Mouse (Mus musculus) hindbrain, postnatal 0 days (tissue): Measurements from ENCODE around the gene Tmem129. TPM values are rescaled to one million over a fixed set of nuclear protein-coding genes. Genes with fewer than 3 reads are reported as not detected.

Source experiments
- ATAC-seq: fragments of 200-750 bp; cut with Nextera tagmentation; 2 replicates; pipeline ENCODE4 v1.8.0; 2017; ENCODE audit warnings: mild to moderate bottlenecking, moderate TSS enrichment, moderate library complexity
- DNase-seq: peaks from one replicate; pipeline ENCODE4 v3.0.0-alpha.2; 2015; ENCODE audit warnings: low spot score
- H3K27ac ChIP-seq: fragments of 300-500 bp; sonication (generic); 2 replicates; pipeline ENCODE4 v1.5.1; 2014; ENCODE audit warnings: mild to moderate bottlenecking
- H3K27me3 ChIP-seq: fragments of 300-500 bp; sonication (generic); 2 replicates; pipeline ENCODE4 v1.6.1; 2014; ENCODE audit warnings: low read length, mixed read lengths; ENCODE audit not compliant: insufficient read depth
- H3K36me3 ChIP-seq: fragments of 300-500 bp; sonication (generic); 2 replicates; pipeline ENCODE4 v1.6.1; 2014; ENCODE audit warnings: low read length, mixed read lengths; ENCODE audit not compliant: insufficient read depth
- H3K4me1 ChIP-seq: fragments of 300-500 bp; sonication (generic); 2 replicates; pipeline ENCODE4 v1.6.1; 2014; ENCODE audit warnings: antibody characterized with exemption, low read length, mixed read lengths; ENCODE audit not compliant: insufficient read depth
- H3K4me2 ChIP-seq: fragments of 300-500 bp; sonication (generic); 2 replicates; pipeline ENCODE4 v1.6.1; 2014; ENCODE audit warnings: low read depth, mild to moderate bottlenecking, low read length, moderate library complexity, mixed read lengths
- H3K4me3 ChIP-seq: fragments of 300-500 bp; sonication (generic); 2 replicates; pipeline ENCODE4 v1.5.1; 2014; ENCODE audit warnings: low read length
- H3K9ac ChIP-seq: fragments of 300-500 bp; sonication (generic); replicated peaks from 2 replicates; pipeline ENCODE4 v1.6.1; 2014; ENCODE audit warnings: mild to moderate bottlenecking, low read length, moderate library complexity, mixed read lengths
- H3K9me3 ChIP-seq: fragments of 300-500 bp; sonication (generic); 2 replicates; pipeline ENCODE4 v1.6.1; 2016; ENCODE audit warnings: low read length, mixed read lengths
- CTCF ChIP-seq: IDR thresholded peaks from 2 replicates; pipeline ENCODE4 v1.5.1; 2016; ENCODE audit warnings: antibody characterized with exemption, control low read depth, low read depth
- WGBS: fragments of 180-500 bp; shearing (Covaris S2); extraction: QIAGEN DNeasy Blood & Tissue Kit; methylation state at CpG from one replicate; pipeline ENCODE4 v1.1.7; 2014; 5-methylcytosine and 5-hydroxymethylcytosine counted together
- polyA plus RNA-seq: library from polyadenylated mRNA; unstranded; fragments of >200 nt; fragmentation: Nextera tagmentation; extraction: Ambion mirVana; gene quantifications from 2 replicates; pipeline ENCODE4 v1.2.1, GENCODE M21; 2015
- total RNA-seq: library from RNA; depleted of rRNA; stranded (reverse); fragments of >200 nt; gene quantifications from 2 replicates; pipeline ENCODE4 v1.2.3, GENCODE M21; 2014

The Tmem129 gene
- total and polyA plus RNA-seq, 2 experiments from 2014 or later: 22.0 to 36.9 TPM

DNA sequence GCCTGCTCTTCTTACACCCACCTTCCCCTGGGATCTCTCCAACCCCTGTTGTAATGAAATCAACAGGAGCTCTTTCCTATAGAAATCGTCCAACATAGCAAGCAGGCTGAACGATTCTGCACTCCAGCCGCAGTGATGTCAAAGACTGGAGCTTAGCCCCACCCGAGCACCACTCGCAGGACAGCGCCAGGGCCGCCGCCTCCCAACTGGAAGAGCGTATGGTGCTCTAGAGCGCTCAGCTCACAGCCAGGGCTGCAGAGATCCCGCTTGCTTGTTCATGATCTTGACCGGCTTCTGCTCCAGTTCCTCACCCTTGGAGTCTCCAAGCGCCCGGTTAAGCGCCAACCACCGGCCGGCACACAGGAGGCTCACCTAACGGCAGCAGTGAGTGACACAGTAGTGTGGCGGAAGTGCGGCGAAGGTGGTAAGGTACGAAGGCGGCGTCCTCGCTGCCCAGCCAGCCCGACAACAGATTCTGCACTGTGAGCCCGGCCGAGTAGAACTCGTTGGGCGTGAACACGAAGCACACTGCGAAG is 897 bp downstream of the Tmem129 start:
- H3K36me3 ChIP-seq: peaks cover 7% of the 10 kb centered on the region; the same call in 1 of the 2 replicates
- 0% methylated on average over 32 of the region's 32 CpGs for WGBS
- DNase-seq: no peak

DNA sequence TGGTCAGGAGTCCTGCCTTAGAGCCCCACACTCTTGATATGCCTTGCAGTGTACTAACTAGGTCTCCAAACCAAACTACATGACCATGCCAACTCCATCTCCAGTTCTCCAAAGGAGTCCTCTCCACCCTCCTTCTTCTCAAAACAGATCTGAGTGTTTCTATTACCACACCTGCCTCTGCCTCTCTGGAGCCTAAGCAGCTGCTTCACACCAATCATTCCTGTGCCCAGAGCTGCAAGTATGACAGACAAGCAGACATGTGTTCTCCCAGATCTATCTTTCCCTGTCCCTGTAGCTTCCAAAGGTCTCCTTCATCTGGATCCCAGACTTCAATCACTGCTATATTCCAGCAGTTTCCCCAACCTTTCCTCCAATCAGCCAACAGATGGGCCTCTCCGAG is 1.5 kb downstream of the Tmem129 start:
- H3K4me1 ChIP-seq: peaks cover 15% of the 10 kb centered on the region
- peak overlapping the region; percentile 69 for H3K9ac ChIP-seq
- no peaks in the 10 kb centered on the region for H3K9me3 ChIP-seq
- no peak for DNase-seq
- no peak for TF ChIP-seq CTCF
- H3K27me3 ChIP-seq: no peaks in the 10 kb centered on the region
- WGBS: 29% methylated on average over 1 of the region's 1 CpGs
- peak overlapping the region; percentile 95 for H3K27ac ChIP-seq
- no peak for ATAC-seq
- H3K36me3 ChIP-seq: peaks cover 7% of the 10 kb centered on the region; the same call in 1 of the 2 replicates
- H3K4me2 ChIP-seq: peak overlapping the region; percentile 91
- H3K4me3 ChIP-seq: peak overlapping the region; percentile 60

More for the DNA sequence above, 897 bp downstream of the Tmem129 start:
- H3K4me3 ChIP-seq: peak overlapping the region; percentile 60
- no peak for TF ChIP-seq CTCF
- H3K9ac ChIP-seq: peak overlapping the region; percentile 69
- H3K9me3 ChIP-seq: no peaks in the 10 kb centered on the region
- peak overlapping the region; percentile 95 for H3K27ac ChIP-seq
- peaks cover 15% of the 10 kb centered on the region for H3K4me1 ChIP-seq
- H3K27me3 ChIP-seq: no peaks in the 10 kb centered on the region
- peak; percentile 24 for ATAC-seq
- peak overlapping the region; percentile 91 for H3K4me2 ChIP-seq

DNA sequence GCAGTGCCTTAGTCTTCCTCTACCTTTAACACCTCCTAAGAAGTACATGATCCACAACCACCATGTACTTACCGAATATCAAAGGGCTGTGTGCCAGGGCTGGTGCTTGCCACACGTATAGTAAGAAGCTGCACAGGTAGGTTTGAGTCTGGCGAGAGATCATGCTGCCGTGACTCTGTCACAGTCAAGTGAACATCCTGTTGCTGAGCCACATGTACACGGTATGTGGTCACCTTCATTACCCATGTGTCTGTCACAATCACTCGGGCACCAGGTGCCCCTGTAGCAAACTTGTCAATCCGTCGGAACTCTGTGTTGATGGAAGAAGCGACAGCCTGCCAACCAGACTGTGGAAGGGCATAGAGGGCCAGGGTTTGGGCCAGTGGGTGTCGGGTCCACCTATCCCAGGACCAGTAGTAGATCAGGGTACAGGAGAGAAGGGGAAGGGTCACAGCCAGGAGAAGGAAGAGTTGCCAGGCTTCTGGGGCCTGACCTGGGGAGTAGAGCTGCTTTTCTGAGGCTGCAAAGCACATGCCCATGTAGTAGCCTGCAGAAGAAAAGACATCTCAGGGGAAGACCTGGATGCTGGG is 2.9 kb downstream of the Tmem129 start:
- no peak for ATAC-seq
- Histone ChIP-seq H3K9ac (no peak overlapping the region), H3K27me3 (no peaks in the 10 kb centered on the region), H3K4me2 (no peak overlapping the region), H3K4me1 (peaks cover 23% of the 10 kb centered on the region), H3K4me3 (no peak overlapping the region), H3K9me3 (no peaks in the 10 kb centered on the region), H3K27ac (no peak overlapping the region), H3K36me3 (peaks cover 7% of the 10 kb centered on the region; the same call in 1 of the 2 replicates)
- DNase-seq: no peak
- TF ChIP-seq CTCF: no peak
- 92% methylated on average over 10 of the region's 10 CpGs for WGBS

DNA sequence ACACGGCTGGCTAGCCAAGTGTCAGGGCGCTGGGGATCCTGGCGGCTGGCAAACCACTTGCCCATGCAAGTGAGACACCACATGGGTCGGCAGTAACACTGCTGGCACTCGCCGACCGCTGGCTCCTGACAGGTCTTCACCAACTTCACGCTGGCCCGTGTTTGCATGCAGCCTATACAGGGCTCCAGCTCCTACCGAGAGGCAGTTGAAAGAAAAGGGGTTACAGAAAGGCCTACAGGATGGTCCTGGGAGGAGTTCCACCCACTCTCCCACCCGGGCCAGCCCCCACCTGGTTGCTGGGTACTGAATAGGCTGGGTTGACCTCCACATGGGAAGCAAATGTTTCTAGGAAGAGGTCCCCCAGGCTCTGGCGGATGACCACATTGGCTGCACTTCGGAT is 3.8 kb downstream of the Tmem129 start:
- Histone ChIP-seq H3K27me3 (no peaks in the 10 kb centered on the region), H3K4me2 (no peak overlapping the region), H3K9ac (no peak overlapping the region), H3K4me3 (no peak overlapping the region), H3K36me3 (peaks cover 11% of the 10 kb centered on the region; the same call in 1 of the 2 replicates), H3K27ac (no peak overlapping the region), H3K4me1 (peaks cover 23% of the 10 kb centered on the region), H3K9me3 (no peaks in the 10 kb centered on the region)
- ATAC-seq: no peak
- TF ChIP-seq CTCF: no peak
- 93% methylated on average over 13 of the region's 13 CpGs for WGBS
- no peak for DNase-seq

DNA sequence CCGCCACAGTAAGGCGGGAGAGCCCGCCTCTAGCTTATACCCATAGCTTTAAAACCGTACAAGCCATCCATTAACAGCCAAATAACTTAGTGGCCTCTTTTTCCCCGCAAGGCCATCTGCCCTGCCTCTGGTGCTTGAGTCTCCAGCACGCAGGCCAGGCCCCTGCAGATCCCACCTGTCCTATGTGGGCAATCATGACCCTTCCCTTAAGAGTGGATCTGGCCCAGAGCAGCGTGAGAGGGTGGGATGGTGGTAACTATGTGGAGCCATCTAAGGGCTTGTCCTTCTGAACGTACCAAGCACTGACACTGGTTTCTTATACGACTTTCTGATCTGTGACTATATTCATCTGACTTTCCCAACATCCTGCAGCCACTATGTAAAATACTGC is 5.4 kb downstream of the Tmem129 start:
- 1% methylated on average over 9 of the region's 9 CpGs for WGBS

DNA sequence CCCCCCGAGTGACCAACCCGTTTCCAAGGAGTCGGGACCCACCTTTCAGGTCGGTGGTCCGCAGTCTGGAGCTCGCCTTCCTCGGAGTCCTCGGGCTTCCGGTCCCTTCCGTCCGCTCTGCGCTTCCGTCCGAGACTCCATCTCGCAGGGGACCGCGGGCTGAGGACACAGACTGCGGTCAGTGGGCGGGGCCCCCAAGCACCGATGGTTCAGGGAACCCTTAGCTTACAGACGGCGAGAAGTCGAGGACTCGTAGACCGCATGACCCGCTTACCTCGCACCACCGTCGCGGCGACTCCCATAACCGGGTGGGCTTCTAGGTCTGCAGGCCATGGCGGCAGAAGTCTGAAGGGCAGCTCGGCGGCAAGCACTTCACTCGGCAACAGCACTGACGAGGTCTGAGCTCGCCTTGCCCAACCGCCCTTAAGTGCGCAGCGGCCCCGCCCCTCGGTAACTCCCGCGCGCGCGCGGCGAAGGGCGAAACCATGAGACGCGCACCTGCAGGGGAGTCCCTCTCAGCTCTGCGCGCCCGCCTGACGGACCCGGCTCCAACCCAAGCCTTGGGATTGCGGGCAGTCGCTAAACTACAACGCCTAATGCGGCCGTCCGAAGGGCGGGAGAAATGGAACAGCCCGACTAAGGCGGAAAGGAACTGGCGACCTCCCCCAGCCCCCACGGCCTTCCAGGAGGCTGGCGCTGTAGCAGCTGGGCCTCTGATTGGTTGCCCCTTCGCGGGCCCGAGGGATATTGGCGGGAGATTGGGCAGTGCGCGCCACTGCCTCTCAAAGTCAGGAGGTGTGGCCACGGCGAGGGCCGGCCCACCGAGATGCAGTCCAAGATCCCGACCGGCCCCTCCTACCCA is 6.1 kb downstream of the Tmem129 start, which contains the start of gene Slbp:
Slbp (minus strand) TSS at position 654 of the 862 bp plus-strand sequence.
- Histone ChIP-seq H3K27ac (peak within 1 kb of the TSS; percentile 99), H3K9me3 (no peaks in the 10 kb centered on the region), H3K36me3 (peaks cover 23% of the 10 kb centered on the region), H3K4me1 (peaks cover 16% of the 10 kb centered on the region), H3K4me3 (peak within 1 kb of the TSS; percentile 67), H3K4me2 (peak within 1 kb of the TSS; percentile 71), H3K27me3 (no peaks in the 10 kb centered on the region), H3K9ac (peak within 1 kb of the TSS; percentile 70)
- DNase-seq (peak; percentile 98), ATAC-seq (peak; percentile 97)
- under 1% methylated on average over 79 of the region's 82 CpGs for WGBS
- TF ChIP-seq CTCF: no peak; the same call in 1 of the 2 replicates

More for the DNA sequence above, 5.4 kb downstream of the Tmem129 start:
- H3K4me3 ChIP-seq: peak overlapping the region; percentile 67
- no peaks in the 10 kb centered on the region for H3K27me3 ChIP-seq
- peak overlapping the region; percentile 49; the same call in 1 of the 2 replicates for H3K27ac ChIP-seq
- TF ChIP-seq CTCF: no peak
- H3K9me3 ChIP-seq: no peaks in the 10 kb centered on the region
- H3K4me1 ChIP-seq: peaks cover 16% of the 10 kb centered on the region
- peaks cover 17% of the 10 kb centered on the region; the same call in 1 of the 2 replicates for H3K36me3 ChIP-seq
- H3K4me2 ChIP-seq: peak overlapping the region; percentile 71
- ATAC-seq (peak; percentile 19; the same call in 1 of the 2 replicates), DNase-seq (no peak)
- no peak overlapping the region; the same call in 1 of the 2 replicates for H3K9ac ChIP-seq
